Mouse (Mus musculus): Measurements from ENCODE around the gene Npw. TPM values are rescaled to one million over a fixed set of nuclear protein-coding genes. Genes with fewer than 3 reads are reported as not detected.

Npw gene
- polyA plus RNA-seq, 1 experiment from 2014 or later: 0.35 TPM

DNA sequence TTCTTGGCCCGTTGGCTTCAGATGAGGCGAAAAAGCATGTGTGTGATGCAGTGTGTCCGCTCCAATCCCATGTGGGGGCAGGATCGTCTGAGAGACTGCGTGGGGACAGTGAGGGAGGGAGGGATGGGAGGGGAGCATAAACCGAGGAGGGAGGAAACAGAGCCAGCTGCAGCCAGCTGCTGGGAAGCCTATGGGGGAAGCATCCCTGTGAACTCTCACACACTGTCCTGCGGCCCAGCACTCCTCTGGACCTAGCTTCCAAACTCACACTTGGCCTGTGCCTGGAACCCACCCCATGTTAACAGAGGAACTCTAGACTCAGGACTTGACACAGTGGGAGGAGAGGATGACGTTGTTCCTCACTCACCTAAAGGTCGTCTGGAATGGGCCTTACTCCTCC is 19.4 kb downstream of the Npw start:
- ATAC-seq (ENCODE audit: insufficient number of reproducible peaks, insufficient read depth, low FRiP score, low TSS enrichment): no peak; the same call in 1 of the 2 replicates
- WGBS: 43% methylated on average over 9 of the region's 9 CpGs

DNA sequence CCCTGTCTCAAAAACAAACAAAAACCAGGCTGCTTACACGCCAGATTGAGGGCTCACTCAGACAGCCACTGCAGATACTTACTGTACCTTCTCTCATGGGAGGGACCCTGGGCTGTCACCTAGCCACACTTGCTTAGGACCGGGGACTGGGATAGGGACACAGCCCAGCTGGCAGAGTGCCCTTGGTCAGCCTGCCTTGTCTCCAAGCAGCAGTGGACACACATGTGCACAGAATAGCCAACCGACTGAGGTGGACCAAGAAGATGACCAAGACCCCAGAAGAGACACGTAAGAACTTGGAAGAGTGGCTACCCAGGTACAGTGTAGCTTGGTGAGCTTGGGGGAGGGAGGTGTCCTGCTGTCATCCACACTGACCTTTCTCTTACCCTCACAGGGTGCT is 20.0 kb downstream of the Npw start:
- no peaks in the 10 kb centered on the region for H3K9me3 ChIP-seq
- no peaks in the 10 kb centered on the region for H3K27me3 ChIP-seq
- no peak for ATAC-seq (ENCODE audit: insufficient number of reproducible peaks, insufficient read depth, low FRiP score, low TSS enrichment)
- WGBS: 90% methylated on average over 4 of the region's 4 CpGs
- peak overlapping the region; percentile 98 for H3K27ac ChIP-seq
- H3K4me2 ChIP-seq (replicated peaks): no peak overlapping the region
- H3K4me1 ChIP-seq: peaks cover 28% of the 10 kb centered on the region
- peaks cover 21% of the 10 kb centered on the region; the same call in 1 of the 2 replicates for H3K36me3 ChIP-seq
- H3K4me3 ChIP-seq: no peak overlapping the region
- H3K9ac ChIP-seq: no peak overlapping the region

More for the DNA sequence above, 19.4 kb downstream of the Npw start:
- H3K9ac ChIP-seq: no peak overlapping the region
- no peak overlapping the region for H3K4me3 ChIP-seq
- H3K27ac ChIP-seq: peak overlapping the region; percentile 98
- H3K9me3 ChIP-seq: no peaks in the 10 kb centered on the region
- H3K4me2 ChIP-seq (replicated peaks): peak overlapping the region; percentile 23
- no peaks in the 10 kb centered on the region for H3K27me3 ChIP-seq
- peaks cover 28% of the 10 kb centered on the region for H3K4me1 ChIP-seq
- peaks cover 21% of the 10 kb centered on the region; the same call in 1 of the 2 replicates for H3K36me3 ChIP-seq

DNA sequence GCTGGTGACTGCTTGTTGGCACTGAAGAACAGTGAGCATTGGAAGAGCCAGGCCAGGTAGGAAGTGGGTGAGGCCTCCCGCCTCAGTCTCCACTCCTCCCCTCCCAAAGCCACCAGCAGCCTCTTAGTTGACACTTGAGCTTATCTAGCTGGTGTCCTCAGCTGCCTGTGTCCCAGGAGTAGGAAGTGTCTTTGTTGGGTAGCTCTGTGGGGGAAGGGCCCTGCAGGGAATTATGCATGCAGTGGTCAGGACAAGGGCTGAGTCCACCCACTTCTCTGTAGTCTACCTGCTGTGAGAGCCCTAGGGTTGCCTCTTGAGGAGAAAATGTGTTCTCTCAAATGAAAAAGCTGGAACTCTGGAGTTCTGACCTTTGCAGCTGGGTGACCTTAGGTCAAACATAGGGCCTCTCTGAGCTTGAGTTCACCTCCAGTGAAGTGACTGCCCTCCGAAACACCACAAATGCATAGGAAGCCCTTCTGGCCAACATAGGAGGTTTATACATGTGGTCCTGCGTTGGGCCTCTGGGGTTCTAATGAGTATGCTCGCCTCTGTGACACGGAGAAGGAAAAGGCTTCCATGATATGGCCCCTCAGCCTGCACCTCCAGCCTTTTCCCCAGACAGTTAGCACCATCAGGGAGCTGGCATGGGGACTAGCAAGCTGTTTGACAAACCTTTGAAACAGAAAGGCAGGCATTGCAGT is 21.3 kb downstream of the Npw start:
- 69% methylated on average over 5 of the region's 5 CpGs for WGBS
- no peak overlapping the region for H3K9ac ChIP-seq
- no peaks in the 10 kb centered on the region for H3K27me3 ChIP-seq
- H3K9me3 ChIP-seq: no peaks in the 10 kb centered on the region
- H3K36me3 ChIP-seq: peaks cover 18% of the 10 kb centered on the region; the same call in 1 of the 2 replicates
- no peak overlapping the region for H3K4me2 ChIP-seq (replicated peaks)
- ATAC-seq (ENCODE audit: insufficient number of reproducible peaks, insufficient read depth, low FRiP score, low TSS enrichment): no peak
- no peak overlapping the region for H3K27ac ChIP-seq
- H3K4me1 ChIP-seq: peaks cover 35% of the 10 kb centered on the region
- no peak overlapping the region for H3K4me3 ChIP-seq

DNA sequence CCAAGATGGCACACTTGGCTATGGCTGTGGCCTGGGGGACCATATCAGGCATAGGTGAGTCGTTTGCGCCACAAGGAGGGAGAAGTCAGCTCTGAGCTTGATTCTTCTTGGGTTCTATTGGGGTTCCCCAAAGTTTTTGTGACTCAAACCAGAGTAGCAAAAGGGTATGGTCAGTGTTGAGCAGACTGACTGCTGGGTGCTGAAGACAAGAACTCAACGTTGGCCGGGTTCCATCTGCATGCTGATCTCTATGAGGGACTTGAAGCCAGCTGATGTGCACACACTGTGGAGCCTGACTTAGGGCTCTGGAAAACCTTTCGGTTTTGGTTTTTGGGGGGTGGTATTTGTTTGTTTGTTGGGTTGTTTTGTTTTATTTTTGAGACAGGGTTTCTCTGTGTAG is 22.6 kb downstream of the Npw start:
- peaks cover 40% of the 10 kb centered on the region for H3K4me1 ChIP-seq
- H3K4me3 ChIP-seq: no peak overlapping the region
- peaks cover 10% of the 10 kb centered on the region for H3K36me3 ChIP-seq
- WGBS: 92% methylated on average over 5 of the region's 5 CpGs
- no peak for ATAC-seq (ENCODE audit: insufficient number of reproducible peaks, insufficient read depth, low FRiP score, low TSS enrichment)
- no peak overlapping the region for H3K27ac ChIP-seq
- H3K9me3 ChIP-seq: no peaks in the 10 kb centered on the region
- H3K4me2 ChIP-seq (replicated peaks): no peak overlapping the region
- no peak overlapping the region for H3K9ac ChIP-seq
- H3K27me3 ChIP-seq: no peaks in the 10 kb centered on the region

DNA sequence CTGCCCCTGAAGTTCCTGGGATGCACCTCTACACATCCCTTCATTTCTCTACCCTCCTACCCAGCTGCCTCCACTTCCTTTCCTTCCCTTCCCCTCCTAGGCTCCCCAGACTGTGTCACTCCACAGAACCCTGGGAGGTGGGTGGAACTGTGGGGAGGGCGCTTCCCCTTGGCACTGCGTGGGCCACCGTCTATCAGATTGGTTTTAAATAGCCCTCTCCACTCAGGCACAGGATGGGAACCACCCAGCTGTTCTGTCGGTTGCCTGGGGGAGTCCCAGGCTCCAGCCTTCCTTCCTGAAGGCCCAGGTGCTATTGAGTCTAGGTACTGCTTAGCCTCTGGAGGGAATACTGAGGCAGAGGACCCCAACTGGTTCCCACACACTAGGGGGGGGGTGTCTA is 23.2 kb downstream of the Npw start:
- Histone ChIP-seq H3K36me3 (peaks cover 6% of the 10 kb centered on the region), H3K4me2 (replicated peaks) (no peak overlapping the region), H3K4me3 (no peak overlapping the region), H3K27ac (no peak overlapping the region), H3K9me3 (no peaks in the 10 kb centered on the region), H3K9ac (no peak overlapping the region), H3K27me3 (no peaks in the 10 kb centered on the region), H3K4me1 (peaks cover 34% of the 10 kb centered on the region)
- WGBS: 88% methylated on average over 4 of the region's 4 CpGs
- ATAC-seq (ENCODE audit: insufficient number of reproducible peaks, insufficient read depth, low FRiP score, low TSS enrichment): no peak

DNA sequence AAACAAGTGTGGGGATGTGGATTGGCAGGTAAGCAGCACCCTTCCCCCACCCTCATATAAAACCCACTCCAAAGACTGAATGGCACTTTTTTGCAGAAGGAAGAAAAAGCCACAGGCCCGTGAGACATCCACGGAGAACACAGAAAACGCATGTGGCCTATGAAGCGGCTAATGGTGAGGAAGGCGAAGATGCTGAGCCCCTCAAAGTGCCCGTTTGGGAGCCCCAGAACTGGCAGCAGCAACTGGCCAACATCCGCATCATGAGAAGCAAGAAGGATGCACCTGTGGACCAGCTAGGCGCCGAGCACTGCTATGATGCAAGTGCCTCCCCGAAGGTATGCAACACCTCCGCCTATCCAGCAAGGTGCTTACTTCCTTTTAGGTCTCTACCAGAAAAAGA is 24.4 kb downstream of the Npw start:
- H3K4me1 ChIP-seq: peaks cover 22% of the 10 kb centered on the region
- H3K9ac ChIP-seq: no peak overlapping the region
- ATAC-seq (ENCODE audit: insufficient number of reproducible peaks, insufficient read depth, low FRiP score, low TSS enrichment): no peak
- no peak overlapping the region for H3K4me2 ChIP-seq (replicated peaks)
- no peak overlapping the region for H3K4me3 ChIP-seq
- no peaks in the 10 kb centered on the region for H3K27me3 ChIP-seq
- H3K36me3 ChIP-seq: peaks cover 18% of the 10 kb centered on the region
- WGBS: 95% methylated on average over 11 of the region's 11 CpGs
- no peaks in the 10 kb centered on the region for H3K9me3 ChIP-seq
- 0 out of 2 replicates have a peak overlapping the region, but pooled peaks have one; percentile 92 for H3K27ac ChIP-seq

DNA sequence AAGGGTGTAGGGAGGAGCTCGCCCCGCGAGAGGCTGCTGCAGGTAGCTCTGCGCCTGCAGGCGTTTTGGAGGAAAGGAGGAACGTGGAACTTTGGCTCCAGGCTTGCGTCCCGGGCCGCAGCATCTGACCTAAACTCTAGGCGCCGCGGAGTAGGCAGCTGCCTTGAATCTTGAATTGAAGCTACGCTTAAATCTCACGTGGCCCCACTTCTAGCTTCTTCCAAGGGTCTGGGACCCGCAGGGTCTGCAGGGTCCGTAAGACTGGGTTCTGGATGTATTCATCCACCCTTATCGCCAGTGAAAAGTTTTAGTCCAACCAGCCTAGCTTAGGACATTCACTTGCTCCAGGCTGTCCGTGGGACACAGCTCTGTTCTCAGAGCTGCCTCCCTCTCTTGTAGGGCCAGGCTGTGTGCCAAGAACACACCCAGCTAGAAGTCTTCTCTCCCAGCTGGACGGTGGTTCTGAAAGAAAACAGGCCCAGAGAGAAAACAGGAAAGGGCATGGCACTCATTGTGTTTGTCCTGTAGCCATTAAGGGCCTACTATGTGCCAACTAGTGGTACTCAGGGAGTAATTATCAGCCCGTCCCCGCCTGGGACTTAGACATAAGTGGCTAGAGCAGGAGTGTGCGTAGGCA is 25.3 kb downstream of the Npw start:
- Histone ChIP-seq H3K27me3 (no peaks in the 10 kb centered on the region), H3K4me2 (replicated peaks) (peak overlapping the region; percentile 79), H3K27ac (peak overlapping the region; percentile 92), H3K4me1 (peaks cover 16% of the 10 kb centered on the region), H3K9me3 (no peaks in the 10 kb centered on the region), H3K36me3 (peaks cover 26% of the 10 kb centered on the region), H3K9ac (peak overlapping the region; percentile 63), H3K4me3 (peak overlapping the region; percentile 62)
- WGBS: 11% methylated on average over 22 of the region's 22 CpGs
- ATAC-seq (ENCODE audit: insufficient number of reproducible peaks, insufficient read depth, low FRiP score, low TSS enrichment): peak; percentile 54; the same call in 1 of the 2 replicates

DNA sequence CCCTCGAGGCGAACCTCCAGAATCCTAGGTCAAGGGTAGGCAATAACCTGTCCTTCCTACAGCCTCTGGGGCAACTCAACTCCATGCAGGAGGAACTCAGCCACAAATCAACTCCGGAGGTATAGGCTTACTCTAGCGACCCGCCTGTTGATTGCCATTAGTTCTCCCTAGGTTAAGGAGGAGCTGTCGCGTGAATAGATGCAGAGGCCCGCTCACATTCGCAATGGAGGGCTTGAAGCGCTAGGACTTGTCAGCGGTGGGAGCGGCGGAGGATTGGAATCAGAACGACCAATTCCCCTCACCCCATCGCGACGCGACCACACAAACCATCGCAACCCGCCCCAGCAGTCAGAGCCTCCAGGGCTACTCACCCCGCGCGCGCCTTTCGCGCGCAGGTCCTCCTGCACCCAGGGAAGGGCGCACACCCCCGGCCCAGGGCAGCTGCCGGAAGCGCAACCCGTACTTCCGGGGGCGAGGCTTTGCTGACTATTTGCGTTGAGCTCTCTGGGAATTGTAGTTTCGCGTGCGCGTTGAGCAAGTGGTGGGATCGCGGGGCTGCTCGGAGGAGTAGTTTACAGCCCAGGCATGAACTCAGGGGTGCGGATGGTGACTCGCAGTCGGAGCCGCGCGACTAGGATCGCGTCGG is 26.0 kb downstream of the Npw start, which contains the start of the genes Tsc2 and Nthl1:
Gene Tsc2 (minus strand): TSS at position 464 of the 646 bp plus-strand sequence.
Gene Nthl1 (plus strand): TSS at position 514 of the 646 bp plus-strand sequence.
- Histone ChIP-seq H3K9ac (peak within 1 kb of the TSS; percentile 63), H3K36me3 (peaks cover 33% of the 10 kb centered on the region), H3K27ac (peak within 1 kb of the TSS; percentile 92), H3K27me3 (no peaks in the 10 kb centered on the region), H3K9me3 (no peaks in the 10 kb centered on the region), H3K4me2 (replicated peaks) (peak within 1 kb of the TSS; percentile 79), H3K4me3 (peak within 1 kb of the TSS; percentile 62), H3K4me1 (peaks cover 16% of the 10 kb centered on the region)
- ATAC-seq (ENCODE audit: insufficient number of reproducible peaks, insufficient read depth, low FRiP score, low TSS enrichment): peak; percentile 88
- 2% methylated on average over 51 of the region's 51 CpGs for WGBS

DNA sequence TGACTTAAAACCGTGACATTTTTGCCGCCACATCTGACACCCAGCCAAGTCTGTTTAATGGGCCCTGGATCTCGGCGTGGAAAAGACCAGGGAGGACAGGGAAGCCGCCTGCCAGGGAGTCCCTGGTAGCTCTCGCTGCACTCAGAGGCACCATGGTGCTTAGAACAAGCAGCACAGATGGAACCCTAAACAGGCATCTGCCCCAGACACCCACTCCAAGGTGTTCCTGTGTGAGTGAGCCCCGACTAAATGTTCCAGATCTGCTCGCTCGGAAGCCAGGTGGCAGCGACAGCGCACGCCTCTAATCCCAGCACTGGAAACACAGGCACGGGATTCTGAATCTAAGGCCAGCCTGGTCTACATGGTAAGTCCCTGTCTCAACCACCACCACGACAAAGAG is 28.2 kb downstream of the Npw start:
- H3K36me3 ChIP-seq: peaks cover 48% of the 10 kb centered on the region
- no peak overlapping the region for H3K27ac ChIP-seq
- ATAC-seq (ENCODE audit: insufficient number of reproducible peaks, insufficient read depth, low FRiP score, low TSS enrichment): no peak
- WGBS: 85% methylated on average over 14 of the region's 14 CpGs
- H3K9ac ChIP-seq: no peak overlapping the region
- no peaks in the 10 kb centered on the region for H3K27me3 ChIP-seq
- no peak overlapping the region for H3K4me2 ChIP-seq (replicated peaks)
- peaks cover 16% of the 10 kb centered on the region for H3K4me1 ChIP-seq
- H3K4me3 ChIP-seq: no peak overlapping the region
- H3K9me3 ChIP-seq: no peaks in the 10 kb centered on the region

DNA sequence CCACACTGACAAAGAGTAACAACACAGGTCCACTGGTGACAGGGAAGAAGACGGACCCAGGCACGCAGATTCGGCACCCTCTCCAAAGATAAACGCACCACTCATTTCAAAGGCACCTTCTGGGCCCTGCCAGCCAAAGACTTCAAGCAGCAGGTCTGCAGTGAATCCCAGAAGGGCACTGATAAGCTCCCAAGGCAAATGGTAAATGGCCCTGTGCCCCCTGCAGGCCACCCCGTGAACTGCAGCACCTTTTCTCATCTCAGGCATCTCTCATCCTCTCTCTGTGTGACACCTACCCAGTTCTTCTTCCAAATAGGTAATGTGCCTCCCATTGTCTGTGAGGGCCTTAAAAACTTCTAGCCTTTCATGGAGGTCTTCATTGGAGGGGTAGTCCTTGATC is 29.6 kb downstream of the Npw start:
- Histone ChIP-seq H3K4me3 (no peak overlapping the region), H3K27ac (no peak overlapping the region), H3K9ac (no peak overlapping the region), H3K36me3 (peaks cover 61% of the 10 kb centered on the region), H3K9me3 (no peaks in the 10 kb centered on the region), H3K4me2 (replicated peaks) (no peak overlapping the region), H3K27me3 (no peaks in the 10 kb centered on the region), H3K4me1 (peaks cover 16% of the 10 kb centered on the region)
- ATAC-seq (ENCODE audit: insufficient number of reproducible peaks, insufficient read depth, low FRiP score, low TSS enrichment): no peak
- WGBS: 51% methylated on average over 5 of the region's 5 CpGs

DNA sequence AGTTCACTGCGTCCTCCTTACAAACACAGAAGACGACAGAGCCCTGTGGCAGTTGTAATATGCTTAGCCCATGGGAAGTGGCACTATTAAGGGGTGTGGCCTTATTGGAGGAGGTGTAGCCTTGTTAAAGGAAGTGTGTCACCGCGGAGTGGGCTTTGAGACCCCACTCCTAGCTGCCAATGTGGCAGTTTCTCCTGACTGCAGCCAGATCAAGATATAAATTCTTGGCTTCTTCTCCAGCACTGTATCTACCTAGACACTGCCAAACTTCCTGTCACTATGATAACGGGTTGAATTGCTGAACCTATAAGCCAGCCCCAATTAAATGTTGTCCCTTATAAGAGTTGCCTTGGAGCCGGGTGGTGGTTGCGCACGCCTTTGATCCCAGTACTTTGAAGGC is 32.8 kb downstream of the Npw start:
- no peaks in the 10 kb centered on the region for H3K27me3 ChIP-seq
- no peak for ATAC-seq (ENCODE audit: insufficient number of reproducible peaks, insufficient read depth, low FRiP score, low TSS enrichment)
- no peaks in the 10 kb centered on the region for H3K4me1 ChIP-seq
- H3K9me3 ChIP-seq: no peaks in the 10 kb centered on the region
- H3K4me3 ChIP-seq: no peak overlapping the region
- H3K36me3 ChIP-seq: peaks cover 93% of the 10 kb centered on the region
- 94% methylated on average over 8 of the region's 8 CpGs for WGBS
- H3K9ac ChIP-seq: no peak overlapping the region
- no peak overlapping the region for H3K4me2 ChIP-seq (replicated peaks)
- no peak overlapping the region for H3K27ac ChIP-seq
